Mouse (Mus musculus) cortical plate, adult 2 months (tissue): ENCODE measurements around the gene Wfdc17. TPM values are rescaled to one million over a fixed set of nuclear protein-coding genes. Genes with fewer than 3 reads are reported as not detected.
A peak's percentile ranks its signal among the peaks of the same experiment; 100 is the strongest.

ENCODE experiments used
- H3K27ac ChIP-seq: fragments of 200-500 bp; 2 replicates; pipeline ENCODE4 v1.5.1; 2012; ENCODE audit warnings: low read length, control low read depth, inconsistent platforms; ENCODE audit not compliant: insufficient read depth
- H3K4me1 ChIP-seq: fragments of 200-500 bp; 2 replicates; pipeline ENCODE4 v1.6.1; 2011; ENCODE audit warnings: low read length; ENCODE audit not compliant: control insufficient read depth, insufficient read depth
- H3K4me3 ChIP-seq: fragments of 200-500 bp; 2 replicates; pipeline ENCODE4 v1.5.1; 2011; ENCODE audit warnings: mild to moderate bottlenecking, low read length, control low read depth; ENCODE audit not compliant: insufficient read depth
- CTCF ChIP-seq: fragments of 200-500 bp; IDR thresholded peaks from 2 replicates; pipeline ENCODE4 v1.5.1; 2011; ENCODE audit warnings: mild to moderate bottlenecking, control low read depth, low read length; ENCODE audit not compliant: insufficient read depth; ENCODE audit errors: extremely low read depth
- POLR2A ChIP-seq: fragments of 200-500 bp; IDR thresholded peaks from 2 replicates; pipeline ENCODE4 v1.6.1; 2011; ENCODE audit warnings: mild to moderate bottlenecking, low read length, control low read depth; ENCODE audit not compliant: insufficient read depth; ENCODE audit errors: extremely low read depth
- polyA plus RNA-seq: library from polyadenylated mRNA; depleted of rRNA; stranded (reverse); fragments of >200 nt; gene quantifications from 2 replicates; pipeline ENCODE4 v1.2.3, GENCODE M21; 2012

Gene Wfdc17
- polyA plus RNA-seq, 1 experiment = 1.3 TPM

DNA sequence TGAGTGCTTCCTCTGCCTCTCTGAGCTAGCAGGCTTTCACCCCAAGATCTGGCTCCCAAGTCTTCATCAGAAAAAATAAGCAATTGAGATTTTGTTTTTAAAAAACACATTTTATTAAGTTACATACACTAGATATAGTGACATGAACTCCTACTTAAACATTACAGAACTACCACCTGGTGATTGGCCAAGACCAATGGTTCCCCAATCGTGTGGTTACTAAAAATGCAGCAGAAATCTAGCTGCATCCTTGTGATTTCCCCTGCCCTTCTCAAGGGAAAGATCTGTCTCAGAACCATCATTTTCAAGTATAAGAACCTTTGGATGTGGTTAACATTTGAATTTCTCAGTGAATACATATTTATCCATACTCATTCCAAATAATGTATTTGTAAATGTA lies 30.4 kb downstream of the Wfdc17 start:
- Histone ChIP-seq H3K27ac (no peak overlapping the region), H3K4me3 (no peak overlapping the region), H3K4me1 (no peaks in the 10 kb centered on the region)
- TF ChIP-seq POLR2A = no peak
- no peak for TF ChIP-seq CTCF

DNA sequence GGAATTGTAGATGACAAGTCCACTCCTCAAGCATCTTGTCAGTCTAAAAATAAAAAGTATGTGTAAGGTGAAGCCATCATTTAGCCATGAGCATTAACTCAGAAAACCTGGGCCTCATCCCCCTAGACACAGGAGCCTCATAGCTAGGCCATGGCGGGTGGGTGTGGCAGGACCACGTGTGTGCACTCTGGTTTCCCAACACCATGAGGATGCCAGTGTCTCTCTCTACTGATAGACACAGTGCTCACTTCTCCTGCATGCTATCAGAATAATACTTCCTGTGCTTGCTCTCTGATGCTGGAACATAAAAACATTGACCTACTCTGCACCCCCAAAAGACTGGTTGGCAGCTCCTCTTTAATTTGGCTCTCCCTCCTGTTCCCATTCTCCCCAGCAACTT lies 32.1 kb downstream of the Wfdc17 start:
- H3K4me3 ChIP-seq = no peak overlapping the region
- no peak overlapping the region for H3K27ac ChIP-seq
- no peaks in the 10 kb centered on the region for H3K4me1 ChIP-seq
- TF ChIP-seq CTCF (no peak), POLR2A (no peak)

DNA sequence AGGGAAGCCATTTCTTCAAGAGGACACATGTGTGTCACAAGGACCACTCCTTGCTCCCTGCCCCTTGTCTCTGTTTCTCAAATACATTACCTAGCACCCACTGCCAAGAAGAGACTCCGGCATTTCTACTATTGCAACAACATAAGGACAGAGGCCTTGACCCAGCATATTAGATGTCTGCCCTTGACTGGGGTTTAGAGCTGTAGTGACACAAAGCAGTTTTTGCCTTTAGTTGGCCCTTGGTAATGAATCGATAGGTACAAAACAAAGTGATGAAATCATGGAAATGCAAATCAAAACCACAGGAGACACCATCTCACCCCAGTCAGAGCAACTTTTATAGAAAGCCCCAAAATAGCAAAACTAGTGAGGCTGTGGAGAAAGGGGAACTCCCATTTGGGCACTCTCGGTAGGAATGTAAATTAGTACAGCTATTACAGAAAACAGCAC lies 33.3 kb downstream of the Wfdc17 start:
- no peak overlapping the region for H3K4me3 ChIP-seq
- H3K27ac ChIP-seq = no peak overlapping the region
- H3K4me1 ChIP-seq = no peaks in the 10 kb centered on the region
- TF ChIP-seq CTCF (no peak), POLR2A (no peak)

DNA sequence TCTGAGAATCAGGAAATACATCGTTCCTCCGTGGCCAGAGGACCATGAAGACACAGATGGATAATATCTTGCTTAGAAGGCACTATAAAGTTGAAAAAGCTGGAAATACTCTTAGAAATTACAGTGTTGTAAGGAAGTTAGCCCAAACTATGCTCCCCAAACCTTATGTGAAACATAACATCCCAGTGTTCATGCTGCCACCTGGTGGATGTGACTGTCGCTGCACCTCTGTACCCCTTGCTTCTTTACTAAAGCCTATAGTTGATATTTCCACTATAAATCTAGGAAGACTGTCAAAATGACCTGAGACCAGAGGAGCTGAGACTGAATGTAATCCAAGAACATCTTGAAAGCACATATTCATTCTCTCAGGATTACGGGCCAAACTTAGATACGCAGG lies 35.5 kb downstream of the Wfdc17 start:
- Histone ChIP-seq H3K27ac (no peak overlapping the region), H3K4me3 (no peak overlapping the region), H3K4me1 (no peaks in the 10 kb centered on the region)
- TF ChIP-seq POLR2A (no peak), CTCF (peak; percentile 96)

DNA sequence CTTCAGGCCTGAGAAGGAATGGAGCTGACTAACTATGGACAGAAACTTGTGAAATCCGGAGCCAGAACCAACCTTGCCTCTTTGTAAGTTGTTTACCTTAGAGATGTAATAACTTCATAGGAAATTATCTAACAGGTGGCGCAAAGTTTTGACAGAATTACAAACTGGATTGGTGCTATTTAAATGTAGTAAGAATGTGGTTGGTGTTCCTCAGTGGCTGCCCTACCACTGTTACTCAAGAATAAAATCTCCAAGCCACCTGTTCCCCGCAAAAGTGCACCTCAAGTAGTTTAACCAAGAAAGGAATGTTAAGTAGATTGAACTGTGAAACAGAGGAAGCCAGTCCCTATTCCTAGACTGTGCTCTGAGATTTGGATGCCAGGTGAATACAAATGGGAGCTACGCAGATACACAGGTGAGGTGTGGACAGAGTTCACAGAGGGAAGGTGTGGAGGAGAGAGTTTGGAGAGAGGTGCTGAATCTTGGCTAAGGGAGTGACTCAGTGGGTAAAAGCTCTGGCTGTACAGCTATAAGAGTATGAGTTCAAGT lies 36.7 kb downstream of the Wfdc17 start:
- H3K4me3 ChIP-seq = no peak overlapping the region
- H3K4me1 ChIP-seq = no peaks in the 10 kb centered on the region
- H3K27ac ChIP-seq = no peak overlapping the region
- TF ChIP-seq CTCF = no peak
- TF ChIP-seq POLR2A = no peak

DNA sequence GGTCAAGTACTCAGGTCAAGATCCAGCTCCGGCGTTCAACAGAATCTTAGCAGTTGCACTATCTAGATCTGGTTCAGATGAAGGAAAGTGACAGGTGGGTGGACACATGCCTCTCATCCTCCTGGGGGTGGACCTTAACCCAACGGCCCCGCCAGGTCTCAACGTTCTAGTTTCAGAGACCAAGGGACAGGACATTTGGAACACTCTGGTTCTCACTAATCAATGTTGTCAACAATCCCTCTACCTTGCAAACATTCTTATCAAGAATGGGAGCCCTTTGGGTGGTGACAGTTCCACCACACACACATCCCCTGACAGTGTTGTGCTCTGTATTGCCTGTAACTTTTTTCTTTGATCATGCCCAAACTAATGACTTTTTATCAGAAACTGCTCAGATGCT lies 38.0 kb downstream of the Wfdc17 start:
- Histone ChIP-seq H3K27ac (no peak overlapping the region), H3K4me1 (no peaks in the 10 kb centered on the region), H3K4me3 (no peak overlapping the region)
- TF ChIP-seq CTCF (no peak), POLR2A (no peak)

DNA sequence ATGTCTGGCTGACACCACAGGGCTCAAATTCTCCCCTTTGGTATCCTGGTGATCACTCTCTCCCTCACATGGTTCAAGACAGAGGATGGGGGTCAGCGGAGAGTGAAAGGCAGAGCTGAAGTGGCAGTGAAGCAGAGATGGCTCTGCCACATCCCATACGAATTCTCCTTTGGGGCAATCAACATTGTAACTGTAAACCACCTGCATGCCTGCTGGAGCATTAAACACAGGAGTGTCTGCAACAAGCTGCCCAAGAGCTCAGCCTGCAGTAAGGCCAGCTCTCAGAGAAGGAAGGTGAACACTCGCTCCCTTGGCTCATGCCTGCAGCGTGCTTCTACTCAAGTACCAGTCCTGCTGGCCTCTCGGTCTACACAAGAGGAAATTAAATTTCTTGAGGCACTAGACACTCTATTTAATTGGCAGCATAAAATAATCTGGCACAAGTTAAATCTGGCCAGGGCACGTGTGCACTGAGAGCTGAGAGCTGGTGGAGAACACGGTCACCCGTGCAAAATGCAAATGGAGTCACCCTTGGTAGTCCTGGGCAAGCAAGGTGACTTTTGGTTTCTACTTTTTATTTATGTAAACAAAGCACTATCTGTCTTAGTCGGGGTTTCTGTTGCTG lies 39.1 kb downstream of the Wfdc17 start:
- H3K27ac ChIP-seq = no peak overlapping the region
- TF ChIP-seq CTCF (no peak), POLR2A (no peak)
- H3K4me3 ChIP-seq = no peak overlapping the region
- no peaks in the 10 kb centered on the region for H3K4me1 ChIP-seq

DNA sequence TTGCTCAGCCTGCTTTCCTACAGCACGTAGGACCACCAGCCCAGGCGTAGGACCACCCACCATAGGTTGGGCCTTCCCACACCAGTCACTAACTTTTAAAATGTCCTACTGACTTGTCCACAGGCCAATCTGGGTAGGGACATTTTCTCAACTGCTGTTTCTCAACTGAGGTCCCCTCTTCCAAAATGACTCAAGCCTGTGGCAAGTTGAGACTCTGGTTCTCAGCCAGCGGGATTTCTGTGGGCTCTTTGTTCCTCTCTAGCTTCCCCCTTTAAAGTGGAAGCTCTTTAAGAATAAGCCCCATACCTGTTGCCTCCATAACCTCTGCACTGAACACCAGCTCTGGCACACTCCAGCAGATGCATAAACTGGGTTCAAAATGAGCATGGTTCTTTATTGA lies 39.7 kb downstream of the Wfdc17 start:
- no peak overlapping the region for H3K4me3 ChIP-seq
- H3K27ac ChIP-seq = no peak overlapping the region
- TF ChIP-seq POLR2A (no peak), CTCF (no peak)
- no peaks in the 10 kb centered on the region for H3K4me1 ChIP-seq

DNA sequence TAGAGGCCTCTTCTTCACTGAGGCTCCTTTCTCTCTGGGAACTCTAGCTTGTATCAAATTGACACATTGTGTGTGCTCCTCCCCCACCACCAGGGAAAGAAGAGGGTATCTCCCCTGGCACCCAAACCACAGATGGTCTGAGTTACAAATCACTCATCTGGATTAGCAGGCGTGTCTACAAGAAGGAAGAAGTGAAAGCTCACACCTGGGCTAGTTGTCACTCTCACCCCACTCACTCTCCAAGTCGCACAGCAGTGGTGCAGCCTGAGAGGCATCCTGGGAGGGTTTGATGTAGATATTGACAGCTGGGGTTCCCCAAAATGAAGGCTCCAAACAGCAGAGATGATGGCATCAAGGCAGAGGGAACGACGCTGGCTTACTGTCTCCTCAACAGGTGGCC lies 42.4 kb downstream of the Wfdc17 start:
- no peak for TF ChIP-seq CTCF
- no peak for TF ChIP-seq POLR2A
- no peak overlapping the region for H3K27ac ChIP-seq
- H3K4me3 ChIP-seq = no peak overlapping the region
- no peaks in the 10 kb centered on the region for H3K4me1 ChIP-seq

DNA sequence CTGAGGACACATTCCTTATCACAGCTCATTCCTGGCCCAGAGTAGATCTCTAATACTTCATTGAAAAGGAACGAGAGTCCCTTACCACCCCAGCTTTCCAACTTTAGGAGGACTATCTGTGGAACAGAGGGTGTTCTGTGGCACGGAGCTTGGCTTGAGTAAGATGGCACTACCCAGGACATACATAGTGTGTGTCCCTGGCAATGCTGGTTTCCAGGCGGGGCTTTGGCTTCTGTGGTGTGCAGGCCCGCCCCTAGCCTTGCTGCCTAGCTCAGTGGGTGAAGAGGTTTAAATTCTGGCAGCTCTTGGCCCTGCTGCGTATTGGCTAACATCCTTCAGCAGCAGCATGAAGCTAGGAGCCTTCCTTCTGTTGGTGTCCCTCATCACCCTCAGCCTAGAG lies 42.9 kb downstream of the Wfdc17 start, which contains the start of gene Wfdc21:
Gene Wfdc21 (plus strand): TSS at position 260 of the 400 bp plus-strand sequence.
- Histone ChIP-seq H3K27ac (no peak within 1 kb of the TSS), H3K4me1 (no peaks in the 10 kb centered on the region), H3K4me3 (no peak within 1 kb of the TSS)
- TF ChIP-seq CTCF (no peak), POLR2A (no peak)
